Mouse (Mus musculus): ENCODE measurements around the gene Ccl17.

The Ccl17 gene

DNA sequence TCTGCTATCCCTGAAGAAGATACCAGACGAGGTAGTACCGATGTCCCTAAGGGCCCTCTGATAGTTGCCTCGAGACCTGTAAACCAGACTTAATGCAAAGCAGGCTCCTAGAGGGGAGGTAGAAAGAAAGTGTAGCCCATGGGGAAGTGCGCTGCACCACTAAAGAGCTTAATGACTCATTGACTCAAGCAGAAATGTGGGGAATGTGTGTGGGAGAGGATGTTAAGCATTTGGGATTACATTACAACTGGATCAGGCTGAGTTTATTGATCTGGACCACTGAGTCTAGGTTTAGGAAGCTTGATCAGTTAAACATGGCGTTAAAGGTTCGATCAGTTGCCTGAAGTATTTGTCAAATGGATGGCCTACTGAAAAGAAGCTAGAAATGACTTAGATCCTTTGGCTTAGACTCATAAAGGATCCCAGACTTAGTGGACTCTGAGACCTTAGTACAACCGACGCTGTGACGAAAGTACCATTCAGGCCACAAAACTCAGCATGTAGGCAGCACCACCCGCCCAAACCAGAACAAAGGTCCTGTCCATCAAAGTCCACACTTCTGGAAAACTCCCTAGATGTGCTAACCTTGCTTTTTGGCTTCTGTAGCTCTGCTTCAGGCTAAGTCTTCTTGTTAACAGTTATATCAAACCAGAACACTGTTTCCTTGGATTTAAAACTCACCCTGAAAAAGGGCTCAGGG lies 20.8 kb upstream of the Ccl17 start:
- DNase-seq (ENCODE audit: low spot score), result no peak

DNA sequence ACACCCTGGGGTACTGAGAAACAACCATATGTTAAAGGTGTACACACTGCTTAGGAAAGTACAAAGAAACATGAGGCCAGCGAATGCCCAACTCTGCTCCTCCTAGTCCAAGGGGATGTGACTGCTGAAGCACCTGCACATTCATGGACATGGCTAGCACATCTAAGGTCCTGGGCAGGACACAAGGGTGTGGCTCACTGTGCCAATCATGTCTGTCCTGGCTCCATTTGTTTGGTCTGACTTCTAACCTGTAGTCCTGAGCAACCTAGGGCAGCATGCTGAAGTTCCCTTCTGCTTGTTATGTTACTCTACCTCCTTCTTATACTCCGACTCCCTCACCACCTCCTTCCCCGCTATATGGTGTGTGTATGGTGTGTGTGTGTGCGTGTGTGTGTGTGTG lies 15.9 kb upstream of the Ccl17 start:
- DNase-seq (ENCODE audit: low spot score), result no peak

DNA sequence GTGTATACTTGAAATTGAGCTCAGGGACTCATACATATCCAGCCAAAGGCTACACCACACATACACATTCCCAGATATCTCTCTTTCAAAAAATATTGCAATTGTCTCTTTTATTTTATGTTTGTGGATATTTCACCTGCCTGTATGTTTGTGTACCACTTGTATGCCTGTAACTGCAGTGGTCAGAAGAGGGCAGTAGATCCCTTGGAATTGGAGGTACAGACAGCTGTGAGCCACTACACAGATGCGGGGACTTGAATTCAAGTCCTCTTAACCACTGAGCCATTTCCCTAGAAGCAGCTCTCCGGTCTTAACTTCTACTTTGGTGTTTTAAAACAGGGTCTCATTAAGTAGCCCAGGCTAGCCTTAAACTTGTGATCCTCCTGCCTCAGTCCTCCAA lies 15.5 kb upstream of the Ccl17 start:
- no peak for DNase-seq (ENCODE audit: low spot score)

DNA sequence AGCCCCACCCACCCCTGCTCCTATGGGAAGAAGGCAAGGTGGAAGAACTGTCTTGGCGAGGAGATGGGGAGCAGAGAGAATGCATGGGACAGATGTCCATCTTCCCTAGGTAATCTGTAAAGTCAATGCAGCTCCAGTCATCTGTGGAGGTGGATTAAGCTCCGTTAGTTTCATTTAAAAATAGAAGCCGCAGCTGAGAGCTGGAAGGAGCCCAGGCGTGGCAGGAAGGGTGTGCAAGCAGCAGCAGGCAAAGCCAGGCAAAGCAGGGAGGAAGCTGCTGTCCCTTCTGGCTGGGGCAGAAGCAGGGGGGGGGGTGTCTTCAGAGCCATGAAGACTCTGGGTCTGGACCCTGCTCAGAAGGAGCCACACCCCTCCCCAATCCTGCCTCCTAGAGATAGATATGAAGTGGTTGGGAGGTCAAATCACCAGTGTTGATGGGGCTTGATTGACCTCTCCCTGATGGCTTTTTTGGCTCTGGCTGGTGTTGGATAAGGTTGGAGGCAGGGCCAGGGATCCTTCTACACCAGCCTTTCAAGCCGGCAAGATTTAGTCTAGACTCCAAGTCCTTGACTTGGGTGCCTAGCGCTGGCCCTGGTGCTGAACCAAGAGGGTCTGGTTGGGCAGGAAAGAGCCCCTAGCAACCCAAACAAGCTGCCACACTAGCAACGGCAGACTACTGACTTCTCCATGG lies 9.8 kb upstream of the Ccl17 start:
- DNase-seq (ENCODE audit: low spot score), result no peak

DNA sequence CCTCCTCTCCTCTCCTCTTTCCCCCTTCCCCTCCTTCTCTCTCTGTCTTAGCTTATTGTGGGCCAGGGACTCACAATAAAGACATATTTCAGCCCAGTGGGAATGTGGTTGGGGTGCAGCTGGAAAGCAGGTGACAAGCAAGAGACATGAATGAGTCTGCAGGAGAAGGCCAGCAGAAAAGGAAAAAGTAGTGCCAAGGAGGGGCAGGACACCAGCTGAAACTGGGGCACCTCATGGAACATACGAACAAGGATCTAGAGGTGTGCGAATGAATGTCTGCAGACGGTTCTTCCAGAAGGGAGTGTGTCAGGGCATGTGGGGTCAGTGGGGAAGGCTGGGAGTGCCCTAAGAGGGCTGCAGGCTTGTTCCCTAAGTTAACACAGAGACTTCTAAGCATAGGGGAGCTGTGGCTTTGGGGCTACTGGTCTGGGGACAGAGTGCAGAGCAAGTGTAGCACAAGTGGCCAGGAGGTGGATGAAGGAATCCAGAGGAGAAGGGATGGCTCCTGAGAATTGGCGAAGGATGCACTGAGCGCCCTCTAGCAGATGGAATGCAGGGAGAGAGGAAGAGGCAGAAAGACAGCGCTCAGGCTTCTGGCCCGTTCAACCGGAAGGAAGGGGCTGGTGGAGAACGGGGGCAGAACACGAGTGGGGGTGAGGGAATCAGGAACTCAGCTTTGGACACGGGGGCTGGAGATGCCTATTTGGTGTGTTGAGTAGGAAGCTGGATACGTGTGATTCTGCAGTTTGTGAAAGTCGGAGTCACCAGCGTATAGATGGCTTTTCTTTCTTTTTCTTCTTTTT lies 8.8 kb upstream of the Ccl17 start:
- DNase-seq (ENCODE audit: low spot score), result no peak

DNA sequence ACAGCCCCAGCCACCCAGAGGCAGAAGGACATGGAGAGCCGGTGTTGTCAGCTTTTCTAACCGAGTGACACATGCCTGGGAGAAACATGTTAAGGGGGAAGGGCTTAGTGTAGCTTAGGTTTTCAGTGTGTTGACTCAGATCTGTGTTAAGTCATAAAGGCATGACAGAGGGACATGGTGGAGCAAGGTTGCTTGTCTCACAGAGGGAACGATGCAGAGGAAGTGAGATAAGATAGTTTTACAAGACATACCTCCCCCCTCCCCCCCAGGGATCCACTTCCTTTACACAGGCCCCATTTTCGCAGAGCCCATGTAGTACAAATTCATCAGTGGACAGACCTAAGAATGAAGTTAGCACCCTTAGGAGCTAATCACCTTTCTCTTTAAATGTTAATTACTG lies 7.9 kb upstream of the Ccl17 start:
- DNase-seq (ENCODE audit: low spot score), result no peak

DNA sequence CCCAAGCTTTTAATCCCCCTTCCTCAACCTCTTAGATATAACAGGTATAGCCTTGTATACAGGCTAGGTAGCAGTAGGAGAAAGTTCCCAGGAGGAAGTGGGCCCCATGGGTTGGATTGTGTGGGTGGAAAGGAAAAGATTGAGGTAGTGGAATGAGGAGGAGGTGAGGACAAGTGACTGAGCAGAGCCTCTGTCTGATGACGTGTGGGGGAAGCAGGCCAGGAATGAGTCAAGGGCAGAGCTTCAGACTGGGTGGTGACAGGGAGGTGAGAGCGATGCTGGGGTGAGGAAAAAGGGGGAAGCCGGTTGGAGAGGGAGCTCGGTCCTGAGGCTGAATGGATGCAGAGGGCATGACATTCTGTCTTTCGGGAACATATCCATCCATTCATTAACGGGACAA lies 6.7 kb upstream of the Ccl17 start:
- DNase-seq (ENCODE audit: low spot score), result no peak

DNA sequence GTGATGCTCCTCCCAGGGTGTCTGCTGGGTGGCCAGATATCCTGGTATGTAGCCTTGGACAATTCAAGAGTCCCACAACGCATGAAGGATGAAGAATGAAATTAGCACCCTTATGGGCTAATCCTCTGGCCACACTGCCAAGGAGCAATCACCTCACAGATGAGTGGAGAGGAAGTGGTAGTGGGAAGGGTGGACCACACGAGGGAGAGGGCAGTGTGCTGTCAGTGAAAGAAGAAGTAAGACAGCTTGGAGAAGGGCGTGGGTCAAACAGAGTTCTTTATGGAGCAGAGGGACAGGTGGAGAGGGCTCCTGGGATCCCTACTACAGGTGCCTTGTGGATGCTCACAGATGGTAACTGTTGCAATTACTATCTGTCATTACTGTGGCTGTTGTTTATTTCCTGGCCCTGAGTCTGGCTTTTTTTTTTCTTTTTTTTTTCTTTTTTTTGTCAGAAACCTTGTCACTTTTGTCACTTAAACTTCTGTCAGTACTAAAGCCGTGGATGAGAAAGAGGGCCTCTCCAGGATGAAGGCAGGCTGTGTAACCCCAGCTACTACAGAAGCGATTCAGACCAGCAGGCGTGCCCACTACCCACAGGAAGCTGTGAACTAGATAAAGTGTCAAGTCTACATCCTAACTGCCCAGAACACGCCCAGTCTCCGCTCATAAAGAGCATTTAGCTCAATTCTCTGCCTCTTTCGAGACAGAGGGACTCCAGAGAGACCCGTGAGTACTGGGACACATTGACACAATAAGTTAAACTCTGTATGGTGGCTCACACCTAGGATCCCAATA lies 5.5 kb upstream of the Ccl17 start:
- DNase-seq (ENCODE audit: low spot score), result no peak

DNA sequence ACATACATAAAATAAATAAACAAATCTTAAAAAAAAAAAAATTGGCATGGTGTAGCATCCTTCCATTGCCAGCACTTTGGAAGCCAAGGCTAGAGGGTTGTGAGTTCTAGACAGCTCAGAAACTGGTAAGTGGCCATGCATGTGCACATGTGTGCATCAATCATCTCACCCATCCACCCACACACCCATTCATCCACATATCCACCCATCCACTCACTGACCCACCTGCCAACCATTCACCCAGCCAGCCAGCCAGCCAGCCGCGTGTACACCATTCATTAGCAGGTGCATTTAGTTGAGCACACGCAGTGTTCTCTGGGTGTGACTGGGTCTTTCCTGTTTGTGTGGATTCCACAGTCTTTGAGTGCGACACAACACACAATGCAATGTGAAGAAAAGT lies 4.4 kb upstream of the Ccl17 start:
- no peak for DNase-seq (ENCODE audit: low spot score)

DNA sequence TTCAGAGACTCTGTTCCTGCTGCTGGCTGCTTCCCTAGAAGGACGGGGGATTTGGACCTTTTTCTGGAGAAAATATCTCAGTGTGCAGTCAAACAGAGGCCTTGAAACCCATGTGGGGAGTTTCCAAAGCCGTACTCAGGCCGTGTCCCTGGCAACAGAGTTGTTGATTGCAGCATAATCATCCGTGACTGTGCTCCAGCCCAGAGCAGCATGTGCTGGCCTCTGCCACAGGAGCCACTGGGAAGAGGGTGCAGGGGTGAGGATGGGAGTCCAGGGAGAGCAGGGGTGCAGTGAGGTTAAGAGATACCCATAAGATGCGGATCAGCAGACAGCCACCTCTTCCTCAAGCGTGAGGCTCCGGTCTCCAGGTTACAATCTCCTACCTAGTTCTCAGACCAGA lies 2.7 kb upstream of the Ccl17 start:
- no peak for DNase-seq (ENCODE audit: low spot score)

DNA sequence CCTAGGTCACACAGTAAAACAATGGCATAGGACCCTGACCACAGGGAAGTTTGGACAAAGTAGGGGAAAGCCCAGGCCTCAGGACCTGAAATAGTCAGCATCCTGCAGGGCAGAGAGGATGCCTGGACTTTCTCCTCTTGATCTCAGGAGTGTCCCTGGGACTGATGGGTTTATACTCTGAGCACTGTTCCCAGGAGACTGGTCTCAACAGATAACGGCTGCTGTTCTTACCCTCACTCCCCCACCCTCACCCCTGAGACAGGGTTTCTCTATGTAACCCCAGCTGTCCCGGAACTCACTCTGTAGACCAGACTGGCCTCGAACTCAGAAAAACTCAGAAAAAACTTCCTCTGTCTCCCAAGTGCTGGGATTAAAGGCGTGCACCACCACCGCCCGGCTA lies 1.9 kb upstream of the Ccl17 start:
- DNase-seq (ENCODE audit: low spot score), result no peak

DNA sequence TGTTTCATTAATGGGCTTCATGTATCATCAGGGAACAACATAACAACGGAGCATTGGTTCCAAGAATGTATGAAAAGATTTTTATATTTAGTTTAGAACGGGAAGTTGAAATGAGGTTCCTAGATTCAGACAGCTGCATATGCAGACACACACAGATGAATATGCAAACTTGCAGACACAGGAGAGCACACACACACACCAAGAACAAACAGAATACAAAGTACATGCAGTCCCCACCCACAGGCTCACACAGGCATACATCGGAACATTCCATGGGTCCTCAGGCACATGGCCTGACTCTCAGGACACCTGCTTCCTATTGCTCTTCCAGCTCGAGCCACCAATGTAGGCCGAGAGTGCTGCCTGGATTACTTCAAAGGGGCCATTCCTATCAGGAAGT lies 602 bp downstream of the Ccl17 start:
- DNase-seq (ENCODE audit: low spot score), result no peak

DNA sequence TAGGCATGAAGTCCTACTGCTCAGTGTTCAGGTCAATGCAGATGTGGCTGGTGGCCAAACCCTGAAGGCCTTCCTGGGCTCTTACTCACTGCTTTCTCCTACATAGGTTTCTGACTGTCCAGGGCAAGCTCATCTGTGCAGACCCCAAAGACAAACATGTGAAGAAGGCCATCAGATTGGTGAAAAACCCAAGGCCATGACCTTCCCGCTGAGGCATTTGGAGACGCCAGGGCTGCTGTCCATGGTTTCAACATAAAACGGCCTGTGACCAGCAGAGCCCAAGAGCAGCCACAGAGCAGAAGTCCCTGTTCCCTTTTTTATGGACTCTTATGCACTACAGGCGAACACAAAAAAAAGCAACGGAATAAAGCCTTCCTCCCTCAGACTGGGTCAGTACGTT lies 1.4 kb downstream of the Ccl17 start:
- no peak for DNase-seq (ENCODE audit: low spot score)

DNA sequence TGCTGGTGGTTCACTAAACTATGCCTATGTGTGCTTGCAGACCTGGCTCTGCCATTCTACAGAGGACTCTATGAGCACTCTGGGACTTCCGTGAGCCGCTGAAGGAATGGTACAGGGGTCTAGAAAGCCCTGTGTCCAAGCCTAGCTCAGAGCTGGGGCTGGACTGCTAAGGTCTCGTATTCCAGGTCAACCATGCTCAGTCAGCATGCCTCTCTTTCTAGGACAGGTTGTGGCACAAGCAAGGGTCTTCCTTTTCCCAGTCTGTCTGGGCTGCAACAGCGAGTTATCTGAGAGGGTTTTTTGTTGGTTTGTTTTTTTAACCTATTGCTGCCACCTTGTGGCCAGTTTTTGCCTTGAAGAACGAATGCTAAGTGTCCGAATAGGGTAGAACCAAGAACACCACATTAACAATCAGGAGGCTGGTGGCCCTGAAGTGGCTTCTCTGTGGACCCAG lies 2.4 kb downstream of the Ccl17 start:
- peak; percentile 77 for DNase-seq (ENCODE audit: low spot score)

DNA sequence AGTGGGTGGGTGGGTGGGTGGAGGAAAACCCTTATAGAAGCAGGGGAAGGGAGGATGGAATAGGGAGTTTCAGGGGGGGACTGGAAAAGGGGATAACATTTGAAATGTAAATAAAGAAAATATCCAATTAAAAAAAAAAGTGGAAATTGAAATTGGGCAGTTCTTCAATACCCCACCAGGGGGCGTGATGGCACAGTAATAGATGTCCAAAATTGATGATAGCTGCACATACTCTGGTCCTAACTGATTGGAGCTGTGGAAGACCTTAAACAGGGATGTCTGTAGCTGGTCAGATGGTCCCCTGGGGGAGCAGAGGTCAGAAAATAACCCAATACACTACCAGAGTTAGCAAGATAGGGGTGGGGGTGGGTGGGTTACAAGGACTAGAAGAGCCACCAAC lies 4.3 kb downstream of the Ccl17 start:
- no peak for DNase-seq (ENCODE audit: low spot score)

DNA sequence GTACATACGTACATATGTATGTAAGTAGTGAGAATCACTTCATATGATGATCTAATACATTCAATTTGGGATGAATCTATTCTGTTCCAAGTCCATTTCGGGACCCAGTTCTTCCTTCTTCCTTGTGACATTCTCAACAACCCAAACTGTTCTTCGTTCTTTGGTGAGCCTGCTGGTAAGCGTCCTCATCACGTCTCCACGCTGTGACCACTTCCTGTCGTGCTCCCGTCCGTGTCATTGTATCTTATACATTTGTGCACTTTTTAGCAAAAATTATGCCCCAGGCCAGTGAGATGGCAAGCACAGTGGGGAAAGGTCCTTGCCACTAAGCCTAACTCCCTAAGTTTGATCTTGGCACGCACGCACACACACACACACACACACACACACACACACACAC lies 7.7 kb downstream of the Ccl17 start:
- DNase-seq (ENCODE audit: low spot score), result no peak

DNA sequence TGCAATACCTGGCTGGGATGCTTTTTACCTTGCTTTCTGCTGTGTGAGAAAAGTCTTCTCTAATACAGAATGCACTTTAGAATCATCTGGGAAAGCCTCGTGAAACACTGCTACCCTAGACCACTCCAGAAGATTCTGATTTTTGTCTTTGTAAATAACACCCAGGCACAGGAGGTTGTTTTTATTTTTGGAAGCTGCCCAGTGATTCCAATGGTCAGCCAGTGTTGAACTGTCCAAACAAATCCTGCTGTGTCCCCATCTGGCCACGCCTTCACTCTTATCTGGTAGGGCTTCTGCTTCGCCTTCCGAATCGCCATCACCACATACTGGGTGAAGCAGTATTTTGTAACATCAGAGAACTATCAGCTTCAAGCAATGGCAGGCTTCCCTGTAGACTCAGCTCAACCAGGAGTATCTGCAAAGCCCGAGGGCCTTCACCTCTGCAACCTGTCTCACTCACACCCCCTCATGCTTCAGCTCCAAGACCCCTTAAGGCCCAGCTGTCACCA lies 9.5 kb downstream of the Ccl17 start:
- no peak for DNase-seq (ENCODE audit: low spot score)

DNA sequence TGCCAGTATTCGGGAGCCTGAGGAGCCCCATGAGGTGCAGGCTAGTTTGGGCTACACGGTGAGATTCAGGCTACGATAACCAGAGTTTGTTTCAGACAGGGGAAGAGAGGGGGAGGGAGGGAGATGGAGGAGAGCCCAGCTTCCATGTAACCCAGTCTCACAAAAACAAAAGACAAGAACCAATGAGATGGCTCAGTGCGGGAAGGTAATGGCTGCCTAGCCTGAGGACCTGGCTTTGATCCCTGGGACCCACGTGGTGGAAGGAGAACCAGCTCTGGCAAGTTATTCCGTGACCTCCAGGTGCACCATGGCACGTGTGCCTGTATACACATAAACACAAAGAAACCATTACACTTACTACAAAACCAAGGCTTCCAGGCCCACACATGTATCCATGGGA lies 10.3 kb downstream of the Ccl17 start:
- DNase-seq (ENCODE audit: low spot score), result no peak

DNA sequence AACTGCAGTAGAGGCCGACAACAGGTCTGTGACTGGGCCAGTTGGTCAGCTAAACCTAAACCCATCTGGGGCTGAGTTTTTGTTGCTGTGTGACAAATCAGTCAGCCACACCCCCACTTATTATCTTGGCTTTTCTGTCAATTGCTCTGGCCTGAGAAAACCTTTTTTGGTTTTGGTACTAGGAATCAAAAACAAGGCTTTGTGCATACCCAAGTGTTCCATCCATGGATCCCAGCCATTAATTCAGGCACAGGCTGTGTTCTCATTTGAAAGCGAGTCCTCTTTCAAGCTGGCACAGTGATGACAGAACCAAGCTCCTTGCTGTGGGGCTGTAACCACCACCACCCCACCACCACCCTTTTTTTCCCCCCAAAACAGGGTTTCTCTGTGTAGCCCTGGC lies 11.1 kb downstream of the Ccl17 start:
- no peak for DNase-seq (ENCODE audit: low spot score)

DNA sequence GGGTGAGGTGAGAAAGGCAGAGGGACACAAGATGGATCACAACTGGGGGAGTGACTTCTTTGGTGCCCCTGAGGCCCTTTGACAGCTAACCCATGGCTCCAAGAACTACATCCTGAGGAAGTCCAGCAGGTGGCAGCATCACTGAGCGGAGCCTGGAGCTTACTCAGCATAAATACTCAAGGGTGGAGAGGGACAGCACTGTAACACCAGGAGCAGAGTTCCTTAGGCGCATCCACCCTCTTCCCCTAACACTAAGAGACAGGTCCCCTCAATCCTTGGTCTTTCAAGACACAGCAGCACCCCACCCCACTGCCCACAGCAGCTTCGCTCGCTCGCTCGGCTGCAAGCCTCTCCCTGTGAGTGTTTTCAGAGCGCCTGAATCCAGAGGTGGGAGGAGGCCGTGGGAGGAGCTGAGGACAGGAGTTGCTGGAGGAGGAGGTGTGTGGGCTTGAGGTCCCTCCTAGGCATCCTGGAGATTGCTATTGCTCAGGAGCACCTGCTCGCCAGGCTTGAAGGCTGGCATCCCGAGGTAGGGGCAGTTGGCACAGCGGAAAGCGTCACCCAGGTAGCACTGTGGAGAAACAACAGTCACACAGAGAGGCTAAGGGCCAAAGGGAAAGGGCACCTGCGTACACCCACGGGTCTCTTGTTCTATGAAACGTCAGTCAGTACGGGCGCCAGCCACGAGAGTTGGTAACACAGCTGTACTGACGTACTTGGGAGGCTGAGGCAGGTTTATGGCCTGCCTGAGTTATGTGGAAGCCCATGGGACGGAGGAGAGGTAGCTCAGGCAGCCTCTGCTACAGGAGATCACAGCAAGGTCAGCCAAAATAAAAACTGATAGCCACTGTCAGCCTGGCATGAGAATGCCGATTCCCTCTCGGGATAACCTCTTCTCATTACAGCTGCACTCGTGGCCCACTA lies 12.6 kb downstream of the Ccl17 start:
- DNase-seq (ENCODE audit: low spot score), result peak; percentile 52

DNA sequence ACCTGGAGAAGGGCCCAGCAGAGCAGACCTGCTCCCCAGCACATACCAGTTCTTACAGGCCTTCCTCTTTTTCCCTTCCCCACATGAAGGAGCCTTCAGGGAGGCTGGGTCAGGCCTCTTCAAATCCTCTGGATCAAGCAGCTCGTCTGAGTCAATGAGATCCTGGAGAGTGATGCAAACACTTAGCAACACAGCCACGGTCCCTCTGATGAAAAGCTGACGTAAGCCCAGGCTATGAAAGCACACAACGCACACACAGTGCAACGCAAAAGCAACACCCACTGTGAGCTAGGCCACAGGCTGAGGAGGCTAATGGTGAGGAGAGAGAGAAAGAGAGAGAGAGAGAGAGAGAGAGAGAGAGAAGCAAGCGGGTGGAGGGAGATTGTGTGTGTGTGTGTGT lies 14.9 kb downstream of the Ccl17 start:
- no peak for DNase-seq (ENCODE audit: low spot score)

Measured in spleen, adult 12 weeks (tissue).